Mouse (Mus musculus) CH12.LX (cell line): ENCODE results near the gene Eml3. TPM values are rescaled to one million over a fixed set of nuclear protein-coding genes. Genes with fewer than 3 reads are reported as not detected.

Source experiments
- DNase-seq: peaks from one replicate; pipeline ENCODE4 v3.0.0-alpha.2; 2013; ENCODE audit errors: extremely low read depth
- H3K27ac ChIP-seq: 2 replicates; pipeline ENCODE4 v1.5.1; 2012; ENCODE audit warnings: low read depth, mild to moderate bottlenecking, control low read depth, moderate library complexity; ENCODE audit not compliant: insufficient read depth
- H3K27me3 ChIP-seq: replicated peaks from 2 replicates; pipeline ENCODE3; 2012; ENCODE audit warnings: inconsistent platforms
- H3K36me3 ChIP-seq, 2 experiments: replicated peaks in 1 of 2; 2 replicates each; pipeline versions ENCODE3 to v1.6.1; 2012; ENCODE audit warnings: inconsistent platforms in 1 of 2, low read length in 1 of 2, mild to moderate bottlenecking in 1 of 2, mixed read lengths in 1 of 2, moderate library complexity in 1 of 2; ENCODE audit not compliant: control insufficient read depth in 1 of 2, insufficient read depth in 1 of 2
- H3K4me1 ChIP-seq, 2 experiments: 2 replicates each; pipeline ENCODE4 v1.6.1; 2012; ENCODE audit warnings: inconsistent platforms in 1 of 2, moderate library complexity in 1 of 2; ENCODE audit not compliant: insufficient read depth in 2 of 2, control insufficient read depth in 1 of 2
- H3K4me2 ChIP-seq: 2 replicates; pipeline ENCODE4 v1.6.1; 2012; ENCODE audit warnings: low read depth, mild to moderate bottlenecking, control low read depth; ENCODE audit not compliant: poor library complexity, insufficient read depth, severe bottlenecking
- H3K4me3 ChIP-seq, 3 experiments: fragments of 150-350 bp in 1 of 3; sonication (generic) in 1 of 3; replicated peaks in 1 of 3; 2 replicates each; pipeline versions ENCODE3 to v1.5.1; 2011 to 2012; ENCODE audit warnings: low read depth in 2 of 3, low read length in 2 of 3, mild to moderate bottlenecking in 2 of 3, moderate library complexity in 2 of 3, control low read depth in 1 of 3, improper control_type of control experiment in 1 of 3, inconsistent platforms in 1 of 3, mixed read lengths in 1 of 3; ENCODE audit not compliant: poor library complexity in 1 of 3
- H3K79me2 ChIP-seq: replicated peaks from 2 replicates; pipeline ENCODE4 v1.6.1; 2012; ENCODE audit warnings: mild to moderate bottlenecking, moderate library complexity; ENCODE audit not compliant: control insufficient read depth, poor library complexity, insufficient read depth, severe bottlenecking; ENCODE audit errors: extremely low read depth
- H3K9ac ChIP-seq: 2 replicates; pipeline ENCODE4 v1.6.1; 2012; ENCODE audit warnings: low read depth, mild to moderate bottlenecking, control low read depth, moderate library complexity; ENCODE audit not compliant: insufficient read depth
- H3K9me3 ChIP-seq: replicated peaks from 2 replicates; pipeline ENCODE3; 2012; ENCODE audit warnings: low read length, inconsistent platforms, mixed read lengths
- CHD1 ChIP-seq: IDR thresholded peaks from 2 replicates; pipeline ENCODE4 v1.6.1; 2012; ENCODE audit warnings: low read depth, low read length, improper control_type of control experiment, inconsistent platforms
- CHD2 ChIP-seq: IDR thresholded peaks from 2 replicates; pipeline ENCODE4 v1.6.1; 2011; ENCODE audit warnings: low read length, improper control_type of control experiment
- CTCF ChIP-seq, 2 experiments: IDR thresholded peaks in 1 of 2; conservative IDR thresholded peaks in 1 of 2; 2 replicates each; pipeline ENCODE4 v1.5.1; 2011 to 2012; ENCODE audit warnings: low read depth in 2 of 2, low read length in 2 of 2, improper control_type of control experiment in 1 of 2, inconsistent platforms in 1 of 2, mild to moderate bottlenecking in 1 of 2, moderate library complexity in 1 of 2
- E2F4 ChIP-seq: IDR thresholded peaks from 2 replicates; pipeline ENCODE4 v1.6.1; 2011; ENCODE audit warnings: low read depth, low read length, improper control_type of control experiment; ENCODE audit not compliant: insufficient replicate concordance
- ELF1 ChIP-seq: IDR thresholded peaks from 2 replicates; pipeline ENCODE4 v1.6.1; 2014; ENCODE audit warnings: low read depth, mild to moderate bottlenecking, inconsistent platforms, low read length, improper control_type of control experiment
- EP300 ChIP-seq: IDR thresholded peaks from 2 replicates; pipeline ENCODE4 v1.6.1; 2011; ENCODE audit warnings: low read length, improper control_type of control experiment
- ETS1 ChIP-seq: conservative IDR thresholded peaks from 2 replicates; pipeline ENCODE4 v1.6.1; 2012; ENCODE audit warnings: low read depth, mild to moderate bottlenecking, inconsistent platforms, low read length, improper control_type of control experiment, moderate library complexity
- GABPA ChIP-seq: IDR thresholded peaks from 2 replicates; pipeline ENCODE4 v1.6.1; 2012; ENCODE audit warnings: low read depth, low read length, improper control_type of control experiment, inconsistent platforms; ENCODE audit not compliant: insufficient replicate concordance
- HCFC1 ChIP-seq: IDR thresholded peaks from 2 replicates; pipeline ENCODE4 v1.6.1; 2012; ENCODE audit warnings: low read depth, mild to moderate bottlenecking, inconsistent platforms, low read length, improper control_type of control experiment
- IRF4 ChIP-seq: IDR thresholded peaks from 2 replicates; pipeline ENCODE4 v1.6.1; 2014; ENCODE audit warnings: low read depth, mild to moderate bottlenecking, inconsistent platforms, low read length, improper control_type of control experiment
- MAFK ChIP-seq: IDR thresholded peaks from 2 replicates; pipeline ENCODE4 v1.6.1; 2011; ENCODE audit warnings: low read length, improper control_type of control experiment; ENCODE audit not compliant: insufficient replicate concordance
- MAX ChIP-seq: IDR thresholded peaks from 2 replicates; pipeline ENCODE4 v1.6.1; 2011; ENCODE audit warnings: low read length, improper control_type of control experiment
- MAZ ChIP-seq: IDR thresholded peaks from 2 replicates; pipeline ENCODE4 v1.6.1; 2012; ENCODE audit warnings: low read depth, mild to moderate bottlenecking, inconsistent platforms, low read length, improper control_type of control experiment, moderate library complexity
- NELFE ChIP-seq: IDR thresholded peaks from 2 replicates; pipeline ENCODE4 v1.6.1; 2011; ENCODE audit warnings: low read depth, low read length, improper control_type of control experiment
- POLR2A ChIP-seq: IDR thresholded peaks from 2 replicates; pipeline ENCODE4 v1.6.1; 2011; ENCODE audit warnings: low read depth, mild to moderate bottlenecking, improper control_type of control experiment, low read length
- POLR2AphosphoS2 ChIP-seq: IDR thresholded peaks from 2 replicates; pipeline ENCODE4 v1.6.1; 2011; ENCODE audit warnings: low read depth, low read length, improper control_type of control experiment
- RAD21 ChIP-seq: IDR thresholded peaks from 2 replicates; pipeline ENCODE4 v1.6.1; 2011; ENCODE audit warnings: low read depth, mild to moderate bottlenecking, low read length, improper control_type of control experiment, moderate library complexity
- RCOR1 ChIP-seq: conservative IDR thresholded peaks from 2 replicates; pipeline ENCODE4 v1.6.1; 2012; ENCODE audit warnings: low read depth, mild to moderate bottlenecking, inconsistent platforms, low read length, improper control_type of control experiment
- USF1 ChIP-seq: IDR thresholded peaks from 2 replicates; pipeline ENCODE4 v1.6.1; 2014; ENCODE audit warnings: low read depth, mild to moderate bottlenecking, inconsistent platforms, low read length, improper control_type of control experiment
- USF2 ChIP-seq: conservative IDR thresholded peaks from 2 replicates; pipeline ENCODE4 v1.6.1; 2011; ENCODE audit warnings: low read depth, low read length, improper control_type of control experiment
- ZC3H11A ChIP-seq: IDR thresholded peaks from 2 replicates; pipeline ENCODE4 v1.6.1; 2012; ENCODE audit warnings: low read depth, mild to moderate bottlenecking, inconsistent platforms, low read length, improper control_type of control experiment
- ZMIZ1 ChIP-seq: IDR thresholded peaks from 2 replicates; pipeline ENCODE4 v1.6.1; 2012; ENCODE audit warnings: low read depth, mild to moderate bottlenecking, inconsistent platforms, low read length, improper control_type of control experiment
- ZNF384 ChIP-seq: IDR thresholded peaks from 2 replicates; pipeline ENCODE4 v1.6.1; 2012; ENCODE audit warnings: low read depth, low read length, improper control_type of control experiment, inconsistent platforms
- dilution Hi-C: fragments of 300-500 bp; cut with MboI; formaldehyde crosslinking; loops from 2 replicates; pipeline ENCODE4 v1.14.3; 2020; ENCODE audit warnings: low sequenced_read_pairs; ENCODE audit not compliant: extremely low pct_unique_long_range_greater_than_20kb, extremely low pct_ligation_motif_present
- in situ Hi-C: fragments of 300-500 bp; cut with MboI; formaldehyde crosslinking; loops from 3 replicates; pipeline ENCODE4 v1.14.3; 2019; ENCODE audit warnings: low sequenced_read_pairs, low pct_ligation_motif_present, low pct_unique_long_range_greater_than_20kb, mixed read lengths
- polyA plus RNA-seq: library from polyadenylated mRNA; unstranded; fragments of >175 nt; gene quantifications from 2 replicates; pipeline ENCODE4 v1.2.1, GENCODE M21; 2012; ENCODE audit warnings: low read depth; ENCODE audit not compliant: insufficient read length
- total RNA-seq, 2 experiments: library from RNA; depleted of rRNA; stranded (reverse); fragments of 300-350 nt in 1 of 2; fragments of >200 nt in 1 of 2; gene quantifications; 2 replicates each; pipeline ENCODE4 v1.2.3; 2012 to 2014

Gene Eml3
- total and polyA plus RNA-seq, 3 experiments = 18.7 to 37.3 (median 33.3) TPM

DNA sequence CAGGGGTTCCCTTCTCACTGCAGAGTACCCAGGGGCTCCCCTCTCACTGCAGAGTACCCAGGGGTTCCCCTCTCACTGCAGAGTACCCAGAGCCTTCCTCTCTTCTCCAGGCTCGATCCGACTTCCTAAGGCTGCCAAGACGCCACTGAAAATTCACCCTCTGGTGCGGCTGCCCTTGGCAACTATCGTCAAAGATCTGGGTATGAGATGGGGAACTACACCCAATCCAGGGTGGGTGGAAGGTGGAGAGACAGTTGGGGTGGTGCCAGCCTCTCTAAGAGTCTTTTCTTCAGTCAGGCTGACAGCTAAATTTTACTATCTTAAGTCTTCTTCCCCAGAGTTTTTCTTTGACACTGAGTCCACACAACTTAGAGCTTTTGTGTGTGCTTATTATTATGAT is 20.8 kb downstream of the Eml3 start:
- no peak overlapping the region for H3K27ac ChIP-seq
- H3K4me1 ChIP-seq = peaks cover 2 to 23% of the 10 kb centered on the region in 2 experiments
- dilution Hi-C loops (no loop called here), in situ Hi-C loops (no loop called here)
- no peak overlapping the region for H3K4me3 ChIP-seq
- DNase-seq = no peak
- H3K4me2 ChIP-seq = no peak overlapping the region
- H3K36me3 ChIP-seq = peaks cover 64 to 76% of the 10 kb centered on the region in 2 experiments
- peaks cover 25% of the 10 kb centered on the region for H3K79me2 ChIP-seq
- no peaks in the 10 kb centered on the region for H3K9me3 ChIP-seq
- H3K9ac ChIP-seq = no peak overlapping the region
- no peak for TF ChIP-seq ZMIZ1
- TF ChIP-seq EP300 = no peak
- no peak for TF ChIP-seq MAZ
- TF ChIP-seq USF1 = no peak
- TF ChIP-seq POLR2A = no peak
- no peak for TF ChIP-seq RAD21
- no peak for TF ChIP-seq ZC3H11A
- TF ChIP-seq MAX = no peak
- no peak for TF ChIP-seq CHD1
- TF ChIP-seq ELF1 = no peak
- no peak for TF ChIP-seq ZNF384
- TF ChIP-seq MAFK = no peak
- no peak for TF ChIP-seq CHD2
- no peak for TF ChIP-seq RCOR1
- no peak for TF ChIP-seq POLR2AphosphoS2
- TF ChIP-seq E2F4 = no peak
- no peak for TF ChIP-seq IRF4
- no peak for TF ChIP-seq ETS1
- no peak for TF ChIP-seq NELFE
- no peak for TF ChIP-seq HCFC1
- no peaks in the 10 kb centered on the region for H3K27me3 ChIP-seq

DNA sequence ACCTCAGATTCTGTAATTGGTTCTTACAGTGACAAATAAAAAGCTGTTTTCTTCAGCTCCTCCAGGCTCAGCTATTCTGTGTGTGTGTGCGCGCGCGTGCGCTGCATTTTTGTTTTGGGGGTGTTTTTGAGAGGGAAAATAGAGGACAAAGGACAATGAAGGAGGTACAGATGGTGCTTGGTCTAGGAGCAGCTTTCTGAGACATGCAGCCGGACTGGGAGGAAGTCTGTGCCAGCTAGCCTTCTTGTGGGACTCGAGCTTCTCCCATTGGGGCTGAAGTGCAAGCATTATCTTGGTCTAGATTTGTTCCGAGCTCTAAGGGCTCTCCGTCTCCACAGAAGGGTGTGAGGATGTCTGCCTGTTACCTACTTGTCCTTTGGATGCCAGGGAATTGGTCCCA is 22.9 kb downstream of the Eml3 start:
- dilution Hi-C loops = no loop called here
- H3K9ac ChIP-seq = no peak overlapping the region
- peaks cover 51 to 75% of the 10 kb centered on the region in 2 experiments for H3K36me3 ChIP-seq
- no peak for DNase-seq
- H3K4me2 ChIP-seq = no peak overlapping the region
- peaks cover 4 to 30% of the 10 kb centered on the region in 2 experiments for H3K4me1 ChIP-seq
- H3K79me2 ChIP-seq = peaks cover 33% of the 10 kb centered on the region
- H3K9me3 ChIP-seq = no peaks in the 10 kb centered on the region
- no peak for TF ChIP-seq POLR2A
- no peak for TF ChIP-seq USF2
- no peak for TF ChIP-seq RCOR1
- no peak for TF ChIP-seq CHD2
- TF ChIP-seq ELF1 = no peak
- no peak for TF ChIP-seq ZMIZ1
- TF ChIP-seq GABPA = no peak
- TF ChIP-seq MAZ = no peak
- TF ChIP-seq CTCF (conservative IDR thresholded peaks at IDR 0.05 in 1 of 2, IDR thresholded peaks at IDR 0.05 in 1 of 2; ENCODE audit: low read depth in 2 of 2, low read length in 2 of 2) = no peak
- TF ChIP-seq, all 38 proteins: peak for 0
- no peak overlapping the region for H3K4me3 ChIP-seq
- no peak overlapping the region for H3K27ac ChIP-seq
- H3K27me3 ChIP-seq = no peaks in the 10 kb centered on the region
- in situ Hi-C loops = no loop called here
